Mouse (Mus musculus) adrenal gland, adult 18-20 months (tissue): ENCODE measurements at regions not wholly inside any gene's neighbourhood (a gene's known extent, or its start where the extent isn't known, plus 50 kb on each side); places are given as distances from the start of the nearest gene placed in this dataset.
A peak's percentile ranks its signal among the peaks of the same experiment; 100 is the strongest.

Experiments used
- DNase-seq, 2 experiments: peaks; one replicate each; pipeline ENCODE4 v3.0.0; 2021 to 2022; ENCODE audit warnings: low spot score in 2 of 2

- DNase-seq = no peak
These were observed 63.0 kb upstream of the Kif16b start for GRCm38 (mm10) chr2:142964340-142964739.

GRCm38 (mm10) chr2:142967250-142967649, 65.9 kb upstream of the Kif16b start:
- DNase-seq = peak; percentile 39 to 45

- no peak for DNase-seq
These were observed 79.4 kb upstream of the Kif16b start for GRCm38 (mm10) chr2:142980771-142981170.

- DNase-seq = no peak
These were observed 74.1 kb upstream of the Snrpb2 start for GRCm38 (mm10) chr2:142988691-142989090.

GRCm38 (mm10) chr2:142996088-142996487, 66.8 kb upstream of the Snrpb2 start:
- no peak for DNase-seq

GRCm38 (mm10) chr2:143002874-143003273, 60.0 kb upstream of the Snrpb2 start:
- no peak for DNase-seq

GRCm38 (mm10) chr2:143003341-143003740, 59.5 kb upstream of the Snrpb2 start:
- DNase-seq = no peak

- no peak for DNase-seq
These were observed 51.5 kb upstream of the Snrpb2 start for GRCm38 (mm10) chr2:143011380-143011779.
